Mouse (Mus musculus) megakaryocyte-erythroid progenitor cell, adult 5-6 weeks (primary cell): ENCODE measurements at regions not wholly inside any gene's neighbourhood (a gene's known extent, or its start where the extent isn't known, plus 50 kb on each side); places are given as distances from the start of the nearest gene placed in this dataset.
"Not testable (repeated sequence)": the region's sequence is repeated elsewhere in the genome, so short reads cannot be mapped to it uniquely, and the experiment has no call there.

Source experiments
- ATAC-seq: replicated peaks from 2 replicates; pipeline ENCODE4 v1.8.0; 2016; ENCODE audit warnings: mild to moderate bottlenecking, inconsistent platforms; ENCODE audit not compliant: severe bottlenecking, poor library complexity, low FRiP score, low TSS enrichment

- ATAC-seq: no peak
Measured at GRCm38 (mm10) chr13:80992342-80992741, 109.2 kb downstream of the Arrdc3 start.

- no peak for ATAC-seq
Measured at GRCm38 (mm10) chr13:81008864-81009766, 125.9 kb downstream of the Arrdc3 start.

GRCm38 (mm10) chr13:81013953-81014352 is 130.8 kb downstream of the Arrdc3 start:
- ATAC-seq: no peak

- no peak for ATAC-seq
Measured at GRCm38 (mm10) chr13:81020106-81020747, 137.0 kb downstream of the Arrdc3 start.

GRCm38 (mm10) chr13:81020811-81021210 is 137.6 kb downstream of the Arrdc3 start:
- no peak for ATAC-seq

- no peak for ATAC-seq
Measured at GRCm38 (mm10) chr13:81022410-81022809, 139.2 kb downstream of the Arrdc3 start.

- ATAC-seq: not testable (repeated sequence)
Measured at GRCm38 (mm10) chr13:81025241-81025760, 142.1 kb downstream of the Arrdc3 start.

GRCm38 (mm10) chr13:81037316-81037715 is 154.1 kb downstream of the Arrdc3 start:
- no peak for ATAC-seq

- ATAC-seq: no peak
Measured at GRCm38 (mm10) chr13:81038736-81039135, 155.6 kb downstream of the Arrdc3 start.

- no peak for ATAC-seq
Measured at GRCm38 (mm10) chr13:81040494-81040893, 157.3 kb downstream of the Arrdc3 start.

- no peak for ATAC-seq
Measured at GRCm38 (mm10) chr13:81041646-81042045, 158.5 kb downstream of the Arrdc3 start.
